Mouse (Mus musculus) regulatory T cell (primary cell): ENCODE measurements at regions not wholly inside any gene's neighbourhood (a gene's known extent, or its start where the extent isn't known, plus 50 kb on each side); places are given as distances from the start of the nearest gene placed in this dataset.

Experiments
- in situ Hi-C: fragments of 300-600 bp; cut with MboI, MseI; formaldehyde crosslinking; loops from one replicate; pipeline ENCODE4 v1.15.1; 2025; ENCODE audit warnings: high pct_unique_total_duplicates

DNA sequence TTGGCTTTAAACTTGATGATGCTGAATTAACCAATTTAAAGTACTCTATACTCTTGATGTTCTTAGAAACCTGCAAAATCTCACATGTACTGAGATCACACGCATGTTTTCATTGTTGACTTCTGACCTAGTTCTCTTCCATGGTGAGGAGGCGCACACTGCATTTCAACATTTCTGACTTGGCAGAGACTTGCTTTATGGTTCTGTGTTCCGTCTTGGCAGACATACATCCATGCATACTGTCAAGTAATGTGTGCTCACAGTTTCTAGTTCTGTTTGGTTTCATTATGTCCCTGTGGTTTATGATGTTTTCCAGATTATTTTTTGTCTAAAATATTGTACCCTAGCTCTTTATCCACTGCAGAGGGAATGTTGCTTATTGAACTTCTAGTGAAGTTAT lies 198.5 kb downstream of the Gm11077 start:
- in situ Hi-C loops = no loop called here

DNA sequence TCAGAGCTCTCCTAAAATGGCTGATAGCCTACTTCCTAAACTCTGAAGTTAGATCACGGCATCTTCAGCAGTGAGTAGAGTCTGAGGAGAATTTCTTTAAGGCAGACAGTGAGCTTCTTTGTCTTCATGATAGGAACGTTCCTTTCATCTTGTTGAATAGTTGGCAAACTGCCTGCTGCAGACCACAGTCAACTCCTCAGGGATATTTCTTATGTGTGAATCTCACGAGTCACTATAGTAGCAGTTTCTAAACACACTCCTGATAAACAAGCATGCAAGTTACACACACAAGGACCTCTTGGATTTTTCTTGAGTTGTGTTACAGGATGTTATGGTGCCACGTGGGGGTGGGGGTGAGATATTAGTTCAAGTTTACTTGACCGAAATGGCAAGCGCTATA lies 205.2 kb downstream of the Gm11077 start:
- in situ Hi-C loops = no loop called here

DNA sequence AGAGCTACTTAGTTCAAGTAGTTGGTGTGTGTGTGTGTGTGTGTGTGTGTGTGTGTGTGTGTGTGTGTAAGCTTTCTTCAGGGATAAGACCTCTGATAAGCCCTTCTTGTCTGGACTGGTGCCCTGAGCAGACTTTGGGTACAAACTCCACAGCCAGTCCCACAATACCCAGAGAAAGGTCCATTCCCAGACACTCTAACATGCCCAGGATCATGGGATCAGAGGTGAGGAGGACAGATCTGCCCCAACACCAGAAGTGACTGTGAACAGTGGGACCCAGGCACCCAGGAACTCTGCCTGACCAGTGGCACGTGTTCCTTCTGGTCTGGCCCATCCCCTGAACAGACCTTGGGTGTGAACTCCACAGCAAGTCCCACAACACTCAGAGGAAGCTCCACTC lies 208.9 kb downstream of the Gm11077 start:
- in situ Hi-C loops = no loop called here

DNA sequence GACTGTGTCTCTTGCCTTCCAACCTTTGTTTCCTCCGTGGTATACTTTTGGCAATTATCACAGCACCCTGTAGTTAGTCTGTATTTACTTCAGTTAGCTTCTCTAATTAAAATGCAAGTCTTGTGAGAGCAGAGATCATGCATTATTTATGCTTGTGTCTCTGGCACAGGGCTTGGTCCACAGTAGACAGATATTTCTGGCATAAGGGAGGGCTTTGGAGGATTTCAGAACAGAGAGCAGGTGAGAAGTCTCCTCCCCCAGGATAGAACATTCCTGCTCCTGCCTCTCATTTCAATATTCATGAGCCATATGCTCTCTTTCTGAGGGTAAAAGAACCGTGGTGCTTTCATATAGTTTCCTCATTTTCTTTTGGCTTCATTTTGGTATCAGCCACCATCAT lies 217.6 kb downstream of the Gm11077 start:
- in situ Hi-C loops = no loop called here

GRCm38 (mm10) chr6:140950483-140950882 lies 221.4 kb downstream of the Gm11077 start:
- in situ Hi-C loops = no loop called here

DNA sequence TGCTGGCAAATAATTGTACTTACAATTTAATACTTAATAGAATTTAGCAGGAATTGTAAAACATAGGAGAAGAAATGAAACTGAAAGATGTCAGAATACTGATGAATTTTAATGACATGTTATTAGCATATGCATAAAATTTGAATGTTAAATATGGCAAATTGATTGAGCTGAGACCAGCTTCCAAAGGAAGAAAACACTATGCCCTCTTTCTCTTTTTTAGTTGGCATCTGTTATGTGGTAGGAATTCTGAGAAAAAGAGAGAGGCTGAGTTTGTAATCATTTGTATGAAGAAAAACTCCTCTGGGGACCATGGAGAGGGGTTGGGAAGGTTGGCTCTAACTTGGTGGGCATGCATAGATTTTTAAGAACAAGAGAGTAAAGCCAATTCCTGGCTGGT lies 224.2 kb downstream of the Gm11077 start:
- in situ Hi-C loops = no loop called here

- in situ Hi-C loops = no loop called here
Measured at GRCm38 (mm10) chr6:140953721-140954120, 224.6 kb downstream of the Gm11077 start.

GRCm38 (mm10) chr6:140955751-140956521 lies 226.9 kb downstream of the Gm11077 start:
- in situ Hi-C loops = no loop called here

DNA sequence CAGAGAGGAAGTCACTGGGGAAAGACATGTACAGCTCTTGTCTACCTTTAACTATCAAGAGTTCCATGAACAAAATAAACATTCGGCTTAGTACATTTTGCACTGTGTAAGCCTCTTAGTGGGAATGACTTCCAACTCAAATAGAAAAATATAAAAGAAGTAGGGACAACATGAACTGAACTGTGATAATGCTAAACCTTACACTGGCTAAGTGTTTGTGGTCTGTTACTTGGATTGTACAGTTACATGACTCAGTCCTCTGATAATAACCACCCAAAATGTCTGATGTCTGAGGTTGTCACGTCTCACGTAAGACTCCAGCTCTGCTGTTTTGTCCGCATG lies 227.4 kb downstream of the Gm11077 start:
- in situ Hi-C loops = no loop called here

- in situ Hi-C loops = no loop called here
Measured at GRCm38 (mm10) chr6:140961987-140962386, 232.9 kb downstream of the Gm11077 start.

- in situ Hi-C loops = no loop called here
Measured at GRCm38 (mm10) chr6:140962563-140962962, 233.5 kb downstream of the Gm11077 start.

- in situ Hi-C loops = no loop called here
Measured at GRCm38 (mm10) chr6:140973732-140974131, 244.6 kb downstream of the Gm11077 start.

GRCm38 (mm10) chr6:140976989-140977388 lies 247.9 kb downstream of the Gm11077 start:
- in situ Hi-C loops = no loop called here

GRCm38 (mm10) chr6:140983610-140984009 lies 254.5 kb downstream of the Gm11077 start:
- in situ Hi-C loops = no loop called here

GRCm38 (mm10) chr6:140984249-140984648 lies 255.2 kb downstream of the Gm11077 start:
- in situ Hi-C loops = no loop called here

- in situ Hi-C loops = no loop called here
Measured at GRCm38 (mm10) chr6:140993643-140994580, 255.2 kb upstream of the Pde3a start.

DNA sequence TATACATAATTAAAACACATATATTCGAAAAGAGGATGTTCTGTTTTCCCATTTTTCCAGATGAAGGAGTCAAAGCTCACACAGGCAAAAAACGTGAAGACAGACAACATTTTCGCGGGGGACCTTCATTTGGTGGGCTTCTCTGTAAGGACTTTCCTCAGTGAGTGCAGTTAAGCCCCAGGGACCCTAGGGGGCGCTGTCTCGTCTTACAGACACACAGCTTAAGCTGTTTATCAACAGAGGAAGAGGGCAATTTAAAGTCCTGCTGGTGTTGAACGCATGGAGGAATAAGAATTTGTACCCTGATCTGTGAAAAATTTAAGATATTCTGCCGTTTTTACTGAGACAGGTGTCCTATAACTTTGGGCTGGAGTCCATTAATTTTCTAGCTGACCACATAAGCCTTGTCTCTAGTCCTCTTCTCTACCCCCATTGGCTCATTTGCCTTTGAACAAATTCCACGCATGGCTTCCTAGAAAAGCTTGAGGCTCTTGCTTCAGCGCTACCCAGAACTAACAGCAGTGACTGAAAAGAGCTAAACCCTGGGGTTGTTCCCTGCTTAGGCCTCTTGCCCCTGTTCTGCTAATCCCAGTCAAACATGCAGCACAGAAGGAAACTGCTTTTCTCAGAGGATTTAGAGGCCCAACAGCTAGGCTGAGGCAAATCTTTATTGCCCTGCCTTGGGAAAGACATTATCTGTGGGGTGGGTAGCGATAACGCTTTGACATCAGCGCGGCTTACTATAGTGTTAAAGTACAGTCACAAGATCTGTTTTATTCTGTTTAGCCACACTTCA lies 253.5 kb upstream of the Pde3a start:
- in situ Hi-C loops = no loop called here

DNA sequence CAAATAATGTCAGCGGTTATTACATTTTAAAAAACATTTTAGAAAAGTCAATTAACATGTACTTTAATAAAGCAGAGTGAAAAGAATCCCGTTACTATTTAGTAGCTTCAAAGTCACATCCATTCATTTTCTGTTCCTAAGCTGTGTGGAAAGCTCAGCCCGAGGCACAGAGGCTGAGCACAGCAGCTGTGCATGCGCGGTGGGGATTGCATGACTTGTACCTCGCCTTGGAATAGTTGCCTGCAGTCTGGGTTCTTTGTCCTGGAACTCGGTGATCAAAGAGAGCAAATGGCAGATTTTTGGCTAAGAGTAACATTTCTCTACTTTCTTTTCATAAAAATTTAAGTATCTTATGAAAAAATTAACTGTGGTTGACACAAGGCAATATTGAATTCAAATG lies 251.0 kb upstream of the Pde3a start:
- in situ Hi-C loops = no loop called here

DNA sequence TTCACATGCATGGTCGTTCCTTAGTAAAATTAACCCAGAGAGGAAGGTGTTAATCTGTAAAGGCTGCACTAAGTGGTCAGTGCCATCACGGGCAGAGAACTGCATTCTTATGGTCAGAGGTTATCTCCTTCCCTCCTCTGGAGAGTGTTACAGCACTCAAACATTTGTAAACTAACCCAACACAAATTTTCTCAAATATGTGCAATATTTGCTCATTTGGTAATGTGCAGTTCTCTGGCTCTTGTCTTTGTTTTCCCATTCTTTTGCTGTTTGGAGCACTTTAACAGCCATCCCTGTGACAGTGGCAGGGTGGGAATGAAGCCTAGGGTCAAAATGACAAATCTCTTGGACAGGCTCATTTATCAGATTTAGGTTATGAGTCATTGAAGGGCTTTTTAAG lies 248.5 kb upstream of the Pde3a start:
- in situ Hi-C loops = no loop called here

DNA sequence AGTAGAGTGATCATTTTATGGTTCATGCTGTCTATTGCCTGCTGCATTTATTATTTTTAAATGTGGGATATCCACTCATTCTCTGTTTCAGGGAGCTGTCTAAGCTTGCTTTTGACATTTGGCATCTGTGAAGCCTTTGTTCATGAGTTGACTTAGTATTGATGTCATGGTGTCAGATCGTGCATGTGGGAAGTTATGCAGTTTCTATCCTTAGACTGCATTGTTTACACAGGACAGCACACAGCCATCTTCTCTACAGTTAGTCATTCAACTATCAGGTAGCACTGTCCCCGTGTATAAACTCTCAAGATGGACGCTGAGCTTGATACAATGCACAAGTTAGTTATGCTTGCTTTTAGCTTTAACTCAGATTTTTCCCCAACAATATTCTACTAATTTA lies 247.8 kb upstream of the Pde3a start:
- in situ Hi-C loops = no loop called here

GRCm38 (mm10) chr6:141015055-141015681 lies 233.9 kb upstream of the Pde3a start:
- in situ Hi-C loops = no loop called here

DNA sequence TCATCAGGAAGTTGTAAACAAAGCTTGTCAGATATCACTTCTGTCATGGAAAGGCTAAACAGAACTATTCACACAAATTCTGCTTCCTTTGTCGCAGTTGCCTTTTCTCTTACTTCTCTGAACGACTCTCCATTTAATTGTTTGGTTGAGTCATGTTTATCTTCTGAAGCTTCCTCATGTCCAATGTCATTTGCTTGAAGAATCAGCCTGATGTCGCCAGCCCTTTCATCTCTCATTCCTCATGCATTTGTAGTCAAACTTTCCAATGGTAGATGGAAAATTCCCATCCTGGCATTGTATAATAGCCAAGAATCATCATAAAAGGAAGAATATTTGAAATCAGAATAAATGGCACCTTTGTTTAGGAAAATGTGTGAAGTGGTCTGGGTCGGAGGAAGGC lies 225.6 kb upstream of the Pde3a start:
- in situ Hi-C loops = no loop called here
